Mouse (Mus musculus) ES-E14 (cell line): ENCODE measurements at regions not wholly inside any gene's neighbourhood (a gene's known extent, or its start where the extent isn't known, plus 50 kb on each side); places are given as distances from the start of the nearest gene placed in this dataset.

Experiments used
- DNase-seq: peaks from one replicate; pipeline ENCODE4 v3.0.0-alpha.2; 2013; ENCODE audit warnings: low read depth, low spot score
- H3K27ac ChIP-seq: 2 replicates; pipeline ENCODE4 v1.5.1; 2012; ENCODE audit warnings: low read depth, mild to moderate bottlenecking, low read length, moderate library complexity, mixed read lengths; ENCODE audit not compliant: poor library complexity, insufficient read depth, severe bottlenecking
- H3K36me3 ChIP-seq: 2 replicates; pipeline ENCODE4 v1.6.1; 2012; ENCODE audit warnings: mild to moderate bottlenecking, low read length, moderate library complexity, mixed read lengths; ENCODE audit not compliant: control insufficient read depth, poor library complexity, insufficient read depth, severe bottlenecking
- H3K4me1 ChIP-seq, 2 experiments: fragments of 150-350 bp in 1 of 2; sonication (generic) in 1 of 2; 2 replicates each; pipeline ENCODE4 v1.6.1; 2012; ENCODE audit warnings: low read length in 2 of 2, mild to moderate bottlenecking in 1 of 2, mixed read lengths in 1 of 2; ENCODE audit not compliant: control insufficient read depth in 2 of 2, insufficient read depth in 2 of 2, poor library complexity in 1 of 2
- H3K4me3 ChIP-seq, 2 experiments: fragments of 150-350 bp in 1 of 2; sonication (generic) in 1 of 2; 2 replicates each; pipeline ENCODE4 v1.5.1; 2012; ENCODE audit warnings: low read length in 2 of 2, low read depth in 1 of 2, mild to moderate bottlenecking in 1 of 2, mixed read lengths in 1 of 2; ENCODE audit not compliant: insufficient read depth in 1 of 2, poor library complexity in 1 of 2, severe bottlenecking in 1 of 2
- H3K9ac ChIP-seq: 2 replicates; pipeline ENCODE4 v1.6.1; 2012; ENCODE audit warnings: low read depth, mild to moderate bottlenecking, low read length, mixed read lengths; ENCODE audit not compliant: poor library complexity, insufficient read depth, severe bottlenecking
- H3K9me3 ChIP-seq: fragments of 150-350 bp; sonication (generic); 2 replicates; pipeline ENCODE4 v1.6.1; 2012; ENCODE audit warnings: low read depth, mild to moderate bottlenecking, low read length; ENCODE audit not compliant: control insufficient read depth, insufficient read depth
- CHD2 ChIP-seq: IDR thresholded peaks from 2 replicates; pipeline ENCODE4 v1.6.1; 2014; ENCODE audit warnings: mild to moderate bottlenecking, low read depth, low read length, inconsistent platforms
- HCFC1 ChIP-seq: IDR thresholded peaks from 2 replicates; pipeline ENCODE4 v1.6.1; 2012; ENCODE audit warnings: low read length, inconsistent platforms, borderline replicate concordance; ENCODE audit not compliant: insufficient read depth
- MAFK ChIP-seq: IDR thresholded peaks from 2 replicates; pipeline ENCODE4 v1.6.1; 2014; ENCODE audit warnings: mild to moderate bottlenecking, low read depth, low read length, inconsistent platforms; ENCODE audit not compliant: insufficient read depth
- ZC3H11A ChIP-seq: IDR thresholded peaks from 2 replicates; pipeline ENCODE4 v1.6.1; 2012; ENCODE audit warnings: low read depth, mild to moderate bottlenecking, inconsistent platforms, low read length, borderline replicate concordance
- ZNF384 ChIP-seq: IDR thresholded peaks from 2 replicates; pipeline ENCODE4 v1.6.1; 2012; ENCODE audit warnings: low read depth, low read length, inconsistent platforms
- in situ Hi-C, 2 experiments: fragments of 600-800 bp; cut with MboI; formaldehyde crosslinking; loops; one replicate each; pipeline ENCODE4 v1.15.1; 2025; ENCODE audit warnings: low sequenced_read_pairs in 2 of 2, inconsistent platforms in 1 of 2; ENCODE audit not compliant: unreplicated experiment in 2 of 2

DNA sequence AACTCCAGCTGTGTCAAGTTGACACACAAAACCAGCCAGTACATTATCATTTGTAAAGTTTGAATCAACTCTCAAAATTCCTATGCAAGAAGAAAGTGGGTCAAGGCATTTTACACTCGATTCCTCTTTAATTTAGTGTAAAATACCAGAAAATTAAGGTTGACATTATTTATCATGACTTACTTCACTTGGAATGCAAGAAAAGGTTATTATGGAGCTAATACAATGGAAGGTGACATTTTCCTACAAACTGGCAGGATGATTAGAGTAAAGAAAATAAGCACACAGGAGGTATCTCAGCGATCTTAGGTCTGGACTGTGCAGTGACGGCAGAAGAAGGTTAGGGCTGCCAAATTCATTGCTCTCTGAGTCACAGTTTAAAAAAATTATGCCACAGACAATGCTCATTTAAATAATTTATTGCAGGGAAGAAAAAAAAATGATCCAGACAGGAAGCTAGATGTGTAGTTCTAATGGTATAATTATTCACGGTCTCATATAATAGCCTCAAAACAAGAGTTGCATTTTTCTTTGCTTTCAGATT is 405.2 kb downstream of the Hace1 start:
- H3K27ac ChIP-seq, result no peak overlapping the region
- no peak overlapping the region for H3K4me3 ChIP-seq
- no peaks in the 10 kb centered on the region for H3K4me1 ChIP-seq
- TF ChIP-seq ZNF384, result no peak
- no peak for TF ChIP-seq MAFK
- no peak for TF ChIP-seq HCFC1
- no peak for TF ChIP-seq ZC3H11A
- no peak for TF ChIP-seq CHD2
- H3K9me3 ChIP-seq, result no peaks in the 10 kb centered on the region
- in situ Hi-C loops, result no loop called here
- DNase-seq, result no peak
- H3K36me3 ChIP-seq, result no peaks in the 10 kb centered on the region
- no peak overlapping the region for H3K9ac ChIP-seq

DNA sequence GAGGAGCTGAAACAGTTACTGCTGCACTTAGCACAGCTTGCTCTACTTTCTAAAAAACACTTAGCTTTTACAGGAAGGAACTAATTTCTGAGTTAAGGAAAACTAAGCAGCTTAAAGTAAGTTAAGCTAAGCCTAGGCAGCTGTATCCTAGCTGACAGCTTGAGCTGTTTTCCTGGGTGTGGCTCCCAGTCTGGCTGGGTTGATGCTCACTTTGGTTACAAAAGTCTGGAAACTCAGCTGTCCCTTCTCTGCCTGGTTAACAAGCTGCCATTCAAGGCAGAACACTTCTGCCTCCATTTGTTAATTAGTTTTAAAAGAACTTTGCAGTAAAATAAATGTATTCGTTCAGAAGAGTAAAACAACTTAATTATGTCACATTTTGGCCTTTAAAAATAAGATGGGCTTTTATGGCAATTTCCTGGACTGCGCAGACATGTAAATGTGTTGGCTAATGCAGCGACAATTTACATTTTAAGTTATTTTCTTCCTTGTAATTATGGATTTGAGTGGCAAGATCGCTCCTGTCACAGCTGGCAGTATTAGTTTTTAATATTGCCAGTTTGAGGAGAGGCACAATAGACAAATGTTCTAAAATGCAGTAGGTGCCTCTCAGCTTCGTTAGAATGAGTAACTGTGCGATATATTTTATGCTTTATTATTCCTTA is 406.2 kb downstream of the Hace1 start:
- H3K9ac ChIP-seq, result no peak overlapping the region
- no peak for DNase-seq
- TF ChIP-seq ZNF384 (no peak), MAFK (no peak), HCFC1 (no peak), CHD2 (no peak), ZC3H11A (no peak)
- no peaks in the 10 kb centered on the region for H3K36me3 ChIP-seq
- H3K4me1 ChIP-seq, result no peaks in the 10 kb centered on the region
- no peak overlapping the region for H3K4me3 ChIP-seq
- no peak overlapping the region for H3K27ac ChIP-seq
- H3K9me3 ChIP-seq, result no peaks in the 10 kb centered on the region
- in situ Hi-C loops, result no loop called here

DNA sequence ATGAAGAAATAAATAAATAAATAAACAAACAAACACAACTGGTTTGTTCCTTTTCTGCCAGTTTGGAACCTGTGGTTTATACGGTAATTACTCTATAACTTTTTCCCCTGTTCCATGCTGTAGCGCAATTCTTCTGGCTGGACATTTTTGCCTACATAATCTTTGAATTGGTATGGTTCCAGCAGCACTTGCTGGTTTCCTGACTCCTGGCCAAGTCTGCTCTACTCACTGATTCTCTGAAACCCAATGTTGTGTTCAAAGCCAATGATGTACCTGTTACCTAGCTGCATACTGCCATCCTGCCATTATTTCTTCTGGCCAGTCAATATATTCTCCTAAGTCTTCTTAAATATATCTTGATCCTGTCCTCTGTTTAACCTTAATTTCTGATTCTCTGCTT is 408.7 kb downstream of the Hace1 start:
- Histone ChIP-seq H3K4me3 (no peak overlapping the region), H3K27ac (no peak overlapping the region), H3K36me3 (no peaks in the 10 kb centered on the region), H3K4me1 (no peaks in the 10 kb centered on the region), H3K9ac (no peak overlapping the region), H3K9me3 (no peaks in the 10 kb centered on the region)
- no peak for TF ChIP-seq ZC3H11A
- TF ChIP-seq ZNF384, result no peak
- in situ Hi-C loops, result no loop called here
- no peak for DNase-seq

DNA sequence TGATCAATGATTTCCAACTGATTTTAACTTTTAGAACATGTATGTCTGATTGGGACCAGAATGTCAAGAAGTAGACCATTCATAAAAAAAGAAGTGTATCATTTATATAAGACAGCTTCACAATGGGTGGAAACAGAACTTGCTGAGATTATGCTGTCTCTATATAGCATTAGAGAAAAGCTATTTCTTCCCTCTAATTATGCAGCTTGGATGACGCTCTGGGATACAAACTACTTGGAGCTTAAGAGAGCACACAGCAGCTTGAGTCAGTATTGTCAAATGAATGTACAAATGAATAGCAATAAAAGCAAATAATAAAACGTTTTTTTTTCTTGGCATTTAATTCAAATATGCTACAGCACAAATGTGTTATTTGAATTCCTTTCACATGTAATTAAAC is 428.7 kb downstream of the Hace1 start:
- no peak overlapping the region for H3K4me3 ChIP-seq
- no peak for DNase-seq
- H3K9me3 ChIP-seq, result no peaks in the 10 kb centered on the region
- in situ Hi-C loops, result no loop called here
- TF ChIP-seq ZNF384, result no peak
- TF ChIP-seq MAFK, result no peak
- no peak for TF ChIP-seq CHD2
- no peak for TF ChIP-seq HCFC1
- TF ChIP-seq ZC3H11A, result no peak
- no peak overlapping the region for H3K9ac ChIP-seq
- H3K27ac ChIP-seq, result no peak overlapping the region
- no peaks in the 10 kb centered on the region for H3K36me3 ChIP-seq
- H3K4me1 ChIP-seq, result no peaks in the 10 kb centered on the region
